Mouse (Mus musculus): Measurements from ENCODE around the gene Fam98c. TPM values are rescaled to one million over a fixed set of nuclear protein-coding genes. Genes with fewer than 3 reads are reported as not detected.
A peak's percentile ranks its signal among the peaks of the same experiment; 100 is the strongest.
"Not testable (repeated sequence)": the region's sequence is repeated elsewhere in the genome, so short reads cannot be mapped to it uniquely, and the experiment has no call there.

Gene Fam98c
- polyA plus RNA-seq (2015; fragmentation: Nextera tagmentation; extraction: Ambion mirVana), result 6.2 and 6.5 TPM in 2 replicates

GRCm38 (mm10) chr7:29155838-29156782 lies at the start of gene Fam98c:
TSS of gene Fam98c (minus strand) at chr7:29156234.
- H3K9ac ChIP-seq, result peak within 1 kb of the TSS; percentile 67
- peak; percentile 77 for ATAC-seq (ENCODE audit: insufficient read depth)
- H3K27me3 ChIP-seq, result peaks cover 38% of the 10 kb centered on the region
- peak within 1 kb of the TSS; percentile 75 for H3K4me3 ChIP-seq (replicated peaks)
- peaks cover 18% of the 10 kb centered on the region for H3K4me1 ChIP-seq (replicated peaks)
- WGBS (ENCODE audit: insufficient replicate concordance), result 1% methylated on average over 68 of the region's 68 CpGs
- H3K36me3 ChIP-seq (replicated peaks), result peaks cover 6% of the 10 kb centered on the region
- H3K9me3 ChIP-seq (replicated peaks), result no peaks in the 10 kb centered on the region
- peak within 1 kb of the TSS; percentile 70 for H3K27ac ChIP-seq (replicated peaks)
- H3K4me2 ChIP-seq, result peak within 1 kb of the TSS; percentile 99

- Histone ChIP-seq H3K4me2 (no peak overlapping the region), H3K36me3 (replicated peaks) (no peaks in the 10 kb centered on the region), H3K9ac (no peak overlapping the region), H3K4me1 (replicated peaks) (no peaks in the 10 kb centered on the region), H3K27ac (replicated peaks) (no peak overlapping the region), H3K27me3 (no peaks in the 10 kb centered on the region), H3K9me3 (replicated peaks) (no peaks in the 10 kb centered on the region), H3K4me3 (replicated peaks) (no peak overlapping the region)
- WGBS (ENCODE audit: insufficient replicate concordance), result 45% methylated on average over 6 of the region's 6 CpGs
- no peak for ATAC-seq (ENCODE audit: insufficient read depth)
These were observed 46.5 kb upstream of the Fam98c start for GRCm38 (mm10) chr7:29202577-29202976.

GRCm38 (mm10) chr7:29194230-29194629 lies 38.2 kb upstream of the Fam98c start:
- not testable (repeated sequence) for ATAC-seq (ENCODE audit: insufficient read depth); H3K27me3 ChIP-seq; H3K4me1 ChIP-seq (replicated peaks); H3K4me2 ChIP-seq; H3K4me3 ChIP-seq (replicated peaks); H3K27ac ChIP-seq (replicated peaks); H3K9ac ChIP-seq; H3K36me3 ChIP-seq (replicated peaks); H3K9me3 ChIP-seq (replicated peaks)
- 79% methylated on average over 1 of the region's 1 CpGs for WGBS (ENCODE audit: insufficient replicate concordance)

- H3K9me3 ChIP-seq (replicated peaks), result not testable (repeated sequence)
- 72% methylated on average over 4 of the region's 4 CpGs for WGBS (ENCODE audit: insufficient replicate concordance)
These were observed 25.3 kb upstream of the Fam98c start for GRCm38 (mm10) chr7:29181323-29181722.

GRCm38 (mm10) chr7:29180854-29181236 lies 24.8 kb upstream of the Fam98c start:
- no peak for ATAC-seq (ENCODE audit: insufficient read depth)
- Histone ChIP-seq H3K27me3 (no peaks in the 10 kb centered on the region), H3K4me3 (replicated peaks) (peak overlapping the region; percentile 79), H3K4me2 (peak overlapping the region; percentile 79), H3K36me3 (replicated peaks) (peaks cover 19% of the 10 kb centered on the region), H3K4me1 (replicated peaks) (peaks cover 27% of the 10 kb centered on the region), H3K27ac (replicated peaks) (peak overlapping the region; percentile 48; the same call in 1 of the 2 replicates), H3K9me3 (replicated peaks) (no peaks in the 10 kb centered on the region), H3K9ac (no peak overlapping the region)
- WGBS (ENCODE audit: insufficient replicate concordance), result 35% methylated on average over 5 of the region's 5 CpGs

More at GRCm38 (mm10) chr7:29181323-29181722, 25.3 kb upstream of the Fam98c start:
- peak overlapping the region; percentile 79; the same call in 1 of the 2 replicates for H3K4me2 ChIP-seq
- peaks cover 27% of the 10 kb centered on the region for H3K4me1 ChIP-seq (replicated peaks)
- not testable (repeated sequence) for H3K9ac ChIP-seq; H3K27me3 ChIP-seq; ATAC-seq (ENCODE audit: insufficient read depth); H3K27ac ChIP-seq (replicated peaks); H3K4me3 ChIP-seq (replicated peaks)
- H3K36me3 ChIP-seq (replicated peaks), result peaks cover 14% of the 10 kb centered on the region

- H3K36me3 ChIP-seq (replicated peaks), result peaks cover 25% of the 10 kb centered on the region
- H3K4me1 ChIP-seq (replicated peaks), result peaks cover 27% of the 10 kb centered on the region
- no peaks in the 10 kb centered on the region for H3K9me3 ChIP-seq (replicated peaks)
- H3K9ac ChIP-seq, result peak within 1 kb of the TSS; percentile 79
- H3K27me3 ChIP-seq, result no peaks in the 10 kb centered on the region
- WGBS (ENCODE audit: insufficient replicate concordance), result under 1% methylated on average over 62 of the region's 62 CpGs
- peak within 1 kb of the TSS; percentile 79 for H3K4me3 ChIP-seq (replicated peaks)
- peak; percentile 93 for ATAC-seq (ENCODE audit: insufficient read depth)
- peak within 1 kb of the TSS; percentile 70 for H3K27ac ChIP-seq (replicated peaks)
- peak within 1 kb of the TSS; percentile 79 for H3K4me2 ChIP-seq
These were observed 24.2 kb upstream of the Fam98c start, which contains the start of gene Psmd8 for GRCm38 (mm10) chr7:29180077-29180853. TSS of gene Psmd8 (minus strand) at chr7:29180701.

GRCm38 (mm10) chr7:29179323-29179722 lies 23.3 kb upstream of the Fam98c start:
- Histone ChIP-seq H3K27me3 (no peaks in the 10 kb centered on the region), H3K36me3 (replicated peaks) (peaks cover 34% of the 10 kb centered on the region), H3K9me3 (replicated peaks) (no peaks in the 10 kb centered on the region), H3K4me2 (peak overlapping the region; percentile 79), H3K4me3 (replicated peaks) (peak overlapping the region; percentile 79), H3K9ac (peak overlapping the region; percentile 79), H3K4me1 (replicated peaks) (peaks cover 27% of the 10 kb centered on the region), H3K27ac (replicated peaks) (peak overlapping the region; percentile 70)
- WGBS (ENCODE audit: insufficient replicate concordance), result 11% methylated on average over 7 of the region's 7 CpGs
- no peak for ATAC-seq (ENCODE audit: insufficient read depth)

GRCm38 (mm10) chr7:29178106-29178505 lies 22.1 kb upstream of the Fam98c start:
- Histone ChIP-seq H3K4me3 (replicated peaks) (no peak overlapping the region), H3K4me1 (replicated peaks) (peaks cover 27% of the 10 kb centered on the region), H3K9ac (no peak overlapping the region), H3K4me2 (0 out of 2 replicates have a peak overlapping the region, but pooled peaks have one; percentile 79), H3K9me3 (replicated peaks) (no peaks in the 10 kb centered on the region), H3K27me3 (peaks cover 8% of the 10 kb centered on the region), H3K36me3 (replicated peaks) (peaks cover 46% of the 10 kb centered on the region), H3K27ac (replicated peaks) (no peak overlapping the region)
- no peak for ATAC-seq (ENCODE audit: insufficient read depth)
- WGBS (ENCODE audit: insufficient replicate concordance), result 84% methylated on average over 4 of the region's 4 CpGs

- Histone ChIP-seq H3K4me3 (replicated peaks) (no peak overlapping the region), H3K4me2 (no peak overlapping the region), H3K27ac (replicated peaks) (no peak overlapping the region), H3K4me1 (replicated peaks) (peaks cover 36% of the 10 kb centered on the region), H3K27me3 (peaks cover 64% of the 10 kb centered on the region), H3K9ac (no peak overlapping the region), H3K9me3 (replicated peaks) (no peaks in the 10 kb centered on the region), H3K36me3 (replicated peaks) (peaks cover 43% of the 10 kb centered on the region)
- WGBS (ENCODE audit: insufficient replicate concordance), result 52% methylated on average over 32 of the region's 32 CpGs
- ATAC-seq (ENCODE audit: insufficient read depth), result no peak
These were observed 16.5 kb upstream of the Fam98c start for GRCm38 (mm10) chr7:29172390-29173016.

- peaks cover 36% of the 10 kb centered on the region for H3K36me3 ChIP-seq (replicated peaks)
- peaks cover 71% of the 10 kb centered on the region for H3K27me3 ChIP-seq
- H3K4me2 ChIP-seq, result peak overlapping the region; percentile 71
- no peak for ATAC-seq (ENCODE audit: insufficient read depth)
- peak overlapping the region; percentile 54 for H3K4me3 ChIP-seq (replicated peaks)
- peaks cover 36% of the 10 kb centered on the region for H3K4me1 ChIP-seq (replicated peaks)
- H3K9me3 ChIP-seq (replicated peaks), result no peaks in the 10 kb centered on the region
- 7% methylated on average over 34 of the region's 34 CpGs for WGBS (ENCODE audit: insufficient replicate concordance)
- no peak overlapping the region for H3K9ac ChIP-seq
- no peak overlapping the region for H3K27ac ChIP-seq (replicated peaks)
These were observed 15.6 kb upstream of the Fam98c start for GRCm38 (mm10) chr7:29171562-29172097.

Measured in liver, embryonic 15.5 days (tissue).